Mouse (Mus musculus) induced T-regulatory cell, adult 2 months (primary cell): ENCODE results near the gene Cacna1d.
A peak's percentile ranks its signal among the peaks of the same experiment; 100 is the strongest.

Experiments used
- DNase-seq: peaks from one replicate; pipeline ENCODE4 v3.0.0-alpha.2; 2012; ENCODE audit warnings: low read depth

The Cacna1d gene

GRCm38 (mm10) chr14:30261561-30262251 lies 229.5 kb downstream of the Cacna1d start:
- DNase-seq, result no peak

- no peak for DNase-seq
These were observed 233.6 kb downstream of the Cacna1d start for GRCm38 (mm10) chr14:30257626-30258025.

- DNase-seq, result no peak
These were observed 234.8 kb downstream of the Cacna1d start for GRCm38 (mm10) chr14:30256486-30256885.

GRCm38 (mm10) chr14:30255701-30256400 lies 235.4 kb downstream of the Cacna1d start:
- DNase-seq, result no peak

GRCm38 (mm10) chr14:30254776-30255175 lies 236.5 kb downstream of the Cacna1d start:
- no peak for DNase-seq

- DNase-seq, result no peak
These were observed 238.4 kb downstream of the Cacna1d start for GRCm38 (mm10) chr14:30252824-30253223.

GRCm38 (mm10) chr14:30251351-30251750 lies 239.9 kb downstream of the Cacna1d start:
- no peak for DNase-seq

GRCm38 (mm10) chr14:30249591-30249990 lies 241.7 kb downstream of the Cacna1d start:
- peak; percentile 69 for DNase-seq

- DNase-seq, result peak; percentile 10
These were observed 242.4 kb downstream of the Cacna1d start for GRCm38 (mm10) chr14:30248811-30249210.

GRCm38 (mm10) chr14:30248121-30248520 lies 243.1 kb downstream of the Cacna1d start:
- DNase-seq, result peak; percentile 34

- no peak for DNase-seq
These were observed 243.6 kb downstream of the Cacna1d start for GRCm38 (mm10) chr14:30247606-30248005.

- no peak for DNase-seq
These were observed 246.5 kb downstream of the Cacna1d start for GRCm38 (mm10) chr14:30244776-30245175.

- no peak for DNase-seq
These were observed 248.4 kb downstream of the Cacna1d start for GRCm38 (mm10) chr14:30242818-30243205.

GRCm38 (mm10) chr14:30242166-30242817 lies 249.0 kb downstream of the Cacna1d start:
- no peak for DNase-seq

- no peak for DNase-seq
These were observed 250.2 kb downstream of the Cacna1d start for GRCm38 (mm10) chr14:30240916-30241515.

- DNase-seq, result no peak
These were observed 252.4 kb downstream of the Cacna1d start for GRCm38 (mm10) chr14:30238807-30239206.

GRCm38 (mm10) chr14:30225161-30225560 lies 266.1 kb downstream of the Cacna1d start:
- no peak for DNase-seq

GRCm38 (mm10) chr14:30222101-30222500 lies 269.2 kb downstream of the Cacna1d start:
- no peak for DNase-seq

- DNase-seq, result no peak
These were observed 271.4 kb downstream of the Cacna1d start for GRCm38 (mm10) chr14:30219851-30220250.

GRCm38 (mm10) chr14:30218114-30218513 lies 273.1 kb downstream of the Cacna1d start:
- no peak for DNase-seq

GRCm38 (mm10) chr14:30217124-30217523 lies 274.1 kb downstream of the Cacna1d start:
- DNase-seq, result no peak

- no peak for DNase-seq
These were observed 283.1 kb downstream of the Cacna1d start for GRCm38 (mm10) chr14:30208156-30208555.

GRCm38 (mm10) chr14:30205821-30206220 lies 285.4 kb downstream of the Cacna1d start:
- DNase-seq, result no peak
